Mouse (Mus musculus) spleen, postnatal 14 days (tissue): ENCODE measurements around the gene Mettl16.

Experiments
- DNase-seq, 2 experiments: peaks; one replicate each; pipeline ENCODE4 v3.0.0; 2021 to 2022; ENCODE audit warnings: low spot score in 2 of 2

Gene Mettl16

GRCm38 (mm10) chr11:74831606-74832451 is 61.2 kb downstream of the Mettl16 start:
- peak; percentile 95 to 98 for DNase-seq

DNA sequence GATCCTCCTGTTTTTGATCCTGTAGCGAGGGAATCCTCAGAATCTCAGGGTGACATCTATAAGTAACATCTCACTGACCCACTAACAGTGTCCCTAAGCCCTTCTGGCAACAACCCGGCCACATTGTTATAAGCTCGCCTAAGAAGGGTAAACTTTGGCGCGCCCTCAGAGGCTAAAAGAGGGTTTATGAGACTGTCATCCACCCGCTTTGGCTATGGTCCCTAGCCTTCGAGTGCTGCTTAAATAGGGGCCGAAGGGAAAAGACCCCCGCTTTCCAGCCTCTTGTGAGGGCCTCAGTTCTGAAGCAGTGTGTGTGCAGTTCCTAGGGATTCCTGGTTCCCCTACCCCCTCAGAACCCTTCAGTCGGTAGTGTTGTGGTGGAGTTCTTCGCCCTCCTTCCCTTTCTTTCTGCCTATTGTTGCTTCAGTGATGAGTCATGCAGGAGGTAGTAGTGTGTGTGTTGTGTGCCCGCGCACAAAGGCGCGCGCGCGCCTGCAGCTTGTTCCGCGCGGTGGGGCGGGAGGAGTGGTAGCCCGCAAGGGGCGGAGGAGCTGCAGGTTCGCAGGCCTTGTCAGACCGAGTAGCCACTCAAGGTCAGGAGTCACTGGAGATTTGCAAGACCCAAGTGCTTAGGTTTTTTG is 62.0 kb downstream of the Mettl16 start:
- DNase-seq = peak; percentile 38 to 53

- no peak for DNase-seq
Measured at GRCm38 (mm10) chr11:74833536-74834358, 63.1 kb downstream of the Mettl16 start.

DNA sequence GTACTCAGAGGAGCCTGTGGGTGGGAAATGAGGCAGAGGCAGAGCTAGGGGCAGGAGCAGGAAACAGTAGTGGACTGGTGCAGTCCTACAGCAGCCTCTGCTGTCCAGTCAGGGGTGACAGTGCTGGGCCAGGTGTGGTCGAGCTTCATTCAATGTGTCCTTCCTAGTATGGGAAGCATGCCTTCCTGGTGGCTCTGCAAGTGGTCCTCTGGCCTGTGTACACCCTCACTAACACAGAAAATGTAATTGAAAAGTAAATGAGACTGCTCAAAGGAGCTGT is 63.7 kb downstream of the Mettl16 start:
- no peak for DNase-seq

- DNase-seq = no peak
Measured at GRCm38 (mm10) chr11:74834650-74835277, 64.1 kb downstream of the Mettl16 start.

DNA sequence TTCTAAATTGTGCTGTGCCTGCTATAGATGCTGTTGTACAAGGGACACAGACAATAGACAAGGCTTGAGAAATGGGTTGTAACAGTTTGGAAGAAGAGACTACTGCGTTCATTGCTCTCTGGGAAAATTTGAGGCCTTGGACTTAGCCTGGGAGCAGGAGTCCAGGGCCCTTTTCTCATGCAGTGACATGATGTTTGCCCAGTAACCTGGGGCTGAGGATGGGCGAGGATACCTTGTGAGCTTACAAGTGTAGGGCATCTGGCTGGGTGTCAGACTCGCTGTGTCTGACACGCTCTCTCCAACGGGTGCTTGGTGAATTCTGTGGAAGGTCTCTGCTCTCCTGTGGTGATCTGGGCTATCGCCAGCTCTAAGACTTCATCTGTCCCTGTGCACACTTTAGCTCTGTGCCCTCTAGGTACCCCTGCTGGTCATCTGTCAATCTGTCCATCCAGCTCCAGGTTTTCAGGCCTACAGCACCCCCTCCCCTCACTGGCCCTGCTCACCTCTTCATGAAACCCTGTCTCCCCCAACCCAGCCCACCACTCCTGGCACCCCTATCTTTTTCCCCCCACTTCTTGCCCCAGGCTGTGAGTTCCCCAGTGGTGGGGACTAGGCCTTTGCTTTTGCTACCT is 65.1 kb downstream of the Mettl16 start:
- DNase-seq = no peak

GRCm38 (mm10) chr11:74836225-74837055 is 65.8 kb downstream of the Mettl16 start:
- no peak for DNase-seq

DNA sequence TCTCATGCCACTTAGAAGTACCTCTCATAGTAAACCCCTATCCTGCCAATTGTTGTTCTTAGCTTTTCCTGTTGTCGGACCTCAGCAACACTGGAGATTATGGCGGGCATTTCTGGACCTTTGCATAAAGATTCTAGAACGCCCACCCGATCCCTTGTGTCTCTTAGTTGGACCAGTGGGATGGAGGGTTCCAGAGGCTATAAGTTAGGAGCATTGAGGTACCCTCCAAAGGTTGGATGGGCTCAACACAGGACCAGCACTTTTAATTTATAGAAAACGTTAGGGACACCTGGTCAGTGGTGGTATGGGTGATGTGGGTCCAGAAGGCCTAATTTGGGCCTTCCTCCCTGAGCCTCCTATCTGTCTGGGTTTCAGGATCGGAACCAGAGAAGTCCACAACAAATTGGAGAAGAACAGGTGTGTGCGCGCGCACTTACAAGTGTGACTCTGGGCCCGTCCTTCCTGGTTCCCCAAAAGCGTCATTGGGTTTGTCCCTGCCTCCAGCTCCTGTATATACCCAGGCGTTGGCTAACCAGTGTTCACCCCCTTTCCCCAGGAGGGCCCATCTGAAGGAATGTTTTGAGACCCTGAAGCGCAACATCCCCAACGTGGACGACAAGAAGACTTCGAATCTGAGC is 66.5 kb downstream of the Mettl16 start:
- no peak for DNase-seq

DNA sequence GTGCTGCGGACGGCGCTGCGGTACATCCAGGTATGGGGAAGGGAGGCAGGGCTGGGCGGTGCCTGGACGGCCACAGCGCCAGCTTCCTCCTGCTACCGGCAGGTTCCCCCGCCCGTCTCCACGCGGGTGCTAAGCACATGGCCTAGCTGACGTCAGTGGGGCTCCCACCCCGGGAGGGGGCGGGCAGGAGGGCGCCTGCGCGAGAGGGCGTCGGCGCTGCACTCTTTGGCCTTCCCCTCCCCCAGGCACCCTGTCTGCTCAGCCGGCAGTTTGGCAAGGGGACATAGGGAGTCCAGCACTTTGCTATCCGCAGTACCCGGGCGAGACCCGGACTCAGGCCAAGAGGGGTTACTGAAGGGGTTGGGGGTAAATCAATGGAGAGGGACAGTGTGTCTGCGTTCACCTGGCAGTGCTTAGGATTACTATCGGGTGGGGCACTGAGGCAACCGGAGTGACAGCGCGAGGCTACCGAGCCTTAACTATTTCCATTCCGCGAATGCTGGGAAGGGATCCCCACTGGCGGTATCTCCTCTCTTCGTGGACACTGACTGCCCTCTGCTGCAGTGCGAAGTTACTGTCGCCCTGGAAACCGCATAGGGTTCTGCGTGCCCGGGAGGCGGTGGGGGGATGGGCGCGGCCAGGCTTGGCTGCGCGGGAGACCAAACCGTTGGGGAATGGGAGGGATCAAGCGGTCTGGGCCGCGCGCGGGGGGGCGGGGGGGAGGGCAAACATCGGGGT is 67.2 kb downstream of the Mettl16 start:
- DNase-seq = peak; percentile 88 to 93

- DNase-seq = peak; percentile 92 to 93
Measured at GRCm38 (mm10) chr11:74838441-74838840, 67.8 kb downstream of the Mettl16 start.

- DNase-seq = no peak
Measured at GRCm38 (mm10) chr11:74838971-74839370, 68.3 kb downstream of the Mettl16 start.

DNA sequence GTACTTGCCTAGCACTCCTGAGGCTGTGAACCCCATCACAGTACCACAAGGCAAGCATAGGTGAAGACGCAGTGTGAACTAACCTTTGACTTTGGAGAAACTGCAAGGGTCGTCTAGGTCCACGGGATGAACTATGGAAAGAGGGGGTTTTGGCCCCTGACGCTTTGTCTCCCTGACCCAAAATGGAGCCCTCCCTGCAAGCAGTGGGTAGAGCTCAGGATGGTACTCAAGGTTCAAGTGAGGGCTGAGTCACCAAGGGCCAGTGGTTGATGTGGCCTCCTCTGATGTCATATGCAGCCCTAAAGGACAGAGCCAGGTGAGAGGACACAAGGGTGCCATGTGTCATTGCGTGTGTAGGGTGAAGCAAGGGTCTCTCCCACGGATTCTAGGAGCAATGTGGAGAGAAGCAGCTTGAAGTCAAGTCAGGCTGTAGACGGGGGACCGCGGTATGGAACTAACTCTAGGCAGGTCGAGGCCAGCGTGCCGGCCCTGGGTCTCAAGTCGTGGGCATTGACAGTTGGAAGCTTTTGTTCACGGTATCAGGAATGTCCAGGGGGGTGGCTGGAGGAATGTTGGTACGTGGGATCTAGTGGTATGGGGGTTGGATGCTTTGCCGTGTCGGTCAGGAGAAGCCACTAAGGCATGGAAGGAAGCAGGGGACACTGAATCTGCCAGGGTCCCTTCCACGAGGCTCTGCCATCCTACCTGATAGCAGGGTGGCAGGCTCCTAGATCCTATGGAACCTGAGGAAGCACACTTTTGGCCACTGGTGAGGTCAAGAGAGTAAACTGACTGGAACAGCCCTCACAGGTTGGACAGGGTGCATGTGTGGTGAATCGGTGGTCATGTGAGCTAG is 69.5 kb downstream of the Mettl16 start:
- DNase-seq = no peak

DNA sequence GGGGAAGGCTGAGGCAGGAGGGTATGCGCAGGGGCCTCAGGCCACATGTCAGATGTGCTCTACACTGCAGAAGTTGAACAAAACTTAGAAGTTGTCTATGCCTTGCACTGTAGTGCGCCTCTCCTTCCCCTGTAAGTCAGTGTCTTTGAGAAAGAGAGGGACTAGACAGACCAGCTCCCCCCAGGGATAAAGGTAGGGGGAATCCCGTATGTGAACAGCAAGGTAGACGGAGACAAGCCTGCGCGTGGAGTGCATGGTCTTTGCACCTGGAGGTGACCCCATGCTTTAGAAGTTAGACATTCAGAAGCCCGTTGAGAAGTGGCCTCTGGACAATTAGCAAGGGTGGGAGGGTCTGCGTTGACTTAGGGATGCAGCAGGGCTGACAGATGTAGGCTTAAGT is 70.1 kb downstream of the Mettl16 start:
- no peak for DNase-seq

DNA sequence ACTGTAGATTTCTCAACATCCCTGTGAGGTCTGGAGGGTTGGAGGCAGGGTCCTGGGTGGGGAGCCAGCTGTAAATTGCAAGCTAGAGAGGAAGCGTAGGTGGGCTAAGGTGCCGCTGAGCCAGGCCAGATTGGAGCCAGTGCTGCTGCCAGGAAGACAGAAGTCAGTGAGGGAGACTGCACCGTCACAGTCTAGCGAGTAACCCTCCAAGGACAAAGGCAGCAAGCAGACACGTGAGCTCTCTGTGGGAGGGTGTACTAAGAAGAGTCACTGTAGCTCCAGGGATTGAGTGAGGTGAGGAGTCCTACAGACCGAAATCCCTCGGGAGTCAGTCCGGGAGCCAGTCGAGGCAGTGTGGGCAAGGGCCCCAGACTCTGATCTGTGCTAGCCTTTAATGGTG is 70.7 kb downstream of the Mettl16 start:
- no peak for DNase-seq

GRCm38 (mm10) chr11:74842045-74842444 is 71.4 kb downstream of the Mettl16 start:
- no peak for DNase-seq

- DNase-seq = no peak
Measured at GRCm38 (mm10) chr11:74842656-74843434, 72.2 kb downstream of the Mettl16 start.

- DNase-seq = no peak
Measured at GRCm38 (mm10) chr11:74843435-74843714, 72.7 kb downstream of the Mettl16 start.

DNA sequence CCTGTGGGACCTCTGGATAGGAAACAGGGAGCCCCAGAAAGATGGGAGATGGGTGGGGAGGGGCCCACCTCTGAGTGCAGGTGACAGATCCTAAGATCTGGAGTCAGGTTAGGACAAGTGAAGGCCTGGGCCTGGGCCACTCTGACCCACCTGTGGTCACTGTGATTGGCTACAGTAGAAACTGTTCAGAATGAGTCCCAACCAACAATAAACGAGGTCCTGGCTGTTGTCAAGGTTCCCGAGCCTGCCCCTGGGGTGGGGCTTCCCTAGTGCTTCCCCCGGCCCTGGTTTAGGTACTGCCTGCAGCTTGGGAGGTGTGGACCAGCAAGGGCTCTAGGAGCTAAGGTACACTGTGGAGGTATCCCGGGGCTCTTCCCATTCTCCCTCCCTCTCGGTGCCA is 73.1 kb downstream of the Mettl16 start:
- no peak for DNase-seq
